Mouse (Mus musculus) brain, adult 2 months (tissue): ENCODE measurements around the gene Mrgprb1.
"Not testable (repeated sequence)": the region's sequence is repeated elsewhere in the genome, so short reads cannot be mapped to it uniquely, and the experiment has no call there.

Experiments used
- DNase-seq: peaks from one replicate; pipeline ENCODE4 v3.0.0; 2011; ENCODE audit warnings: low read depth, low spot score

Gene Mrgprb1

GRCm38 (mm10) chr7:48456242-48456641 is at the start of gene Mrgprb1:
Gene Mrgprb1 (minus strand): TSS chr7:48456342.
- DNase-seq: no peak

- no peak for DNase-seq
These were observed 43.1 kb upstream of the Mrgprb1 start, which contains the start of gene Mrgprx2 for GRCm38 (mm10) chr7:48499221-48499620. Gene Mrgprx2 (minus strand): TSS chr7:48499321.

- no peak for DNase-seq
These were observed 19.6 kb downstream of the Mrgprb1 start for GRCm38 (mm10) chr7:48436581-48436980.

- DNase-seq: not testable (repeated sequence)
These were observed 20.2 kb downstream of the Mrgprb1 start for GRCm38 (mm10) chr7:48435936-48436335.
